Mouse (Mus musculus): ENCODE results near the gene Nisch. TPM values are rescaled to one million over a fixed set of nuclear protein-coding genes. Genes with fewer than 3 reads are reported as not detected.

Gene Nisch
- polyA plus RNA-seq, 1 experiment, result 257 TPM

DNA sequence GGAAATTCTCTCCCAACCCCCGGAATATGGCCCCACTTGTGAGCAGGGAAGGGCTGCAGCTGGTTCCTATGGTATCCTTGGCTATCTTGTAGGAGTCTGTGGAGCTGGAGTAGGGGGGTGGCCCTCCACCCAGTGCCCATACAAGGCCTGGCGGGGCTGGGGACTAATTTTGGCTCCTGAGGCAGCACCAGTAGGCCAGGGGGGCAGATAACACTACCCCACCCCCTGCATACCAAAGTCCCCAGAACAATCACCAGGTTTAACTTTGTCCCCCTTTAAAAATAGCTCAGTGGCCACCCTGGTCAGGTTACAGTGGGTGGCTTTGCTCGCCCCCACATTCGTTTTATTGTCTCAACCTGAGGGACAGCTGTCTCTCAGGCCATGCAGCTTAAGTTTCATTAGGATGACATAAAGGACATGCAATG lies 7.6 kb downstream of the Nisch start:
- TF ChIP-seq POLR2A (IDR thresholded peaks at IDR 0.05; ENCODE audit: low read depth, low read length) (no peak), CTCF (IDR thresholded peaks at IDR 0.05; ENCODE audit: extremely low read depth, insufficient read depth, insufficient read length, insufficient replicate concordance) (no peak)
- Histone ChIP-seq H3K4me3 (ENCODE audit: extremely low read depth, insufficient read depth, insufficient read length) (no peak overlapping the region), H3K36me3 (ENCODE audit: control insufficient read depth, insufficient read depth, low read length) (no peaks in the 10 kb centered on the region), H3K4me1 (ENCODE audit: control insufficient read depth, insufficient read depth, insufficient read length) (peaks cover 2% of the 10 kb centered on the region; the same call in 1 of the 2 replicates), H3K27me3 (ENCODE audit: control insufficient read depth, insufficient read depth, low read length) (no peaks in the 10 kb centered on the region), H3K27ac (ENCODE audit: insufficient read depth, low read length) (no peak overlapping the region)
- 94% methylated on average over 4 of the region's 4 CpGs for WGBS
- no peak for DNase-seq (ENCODE audit: low read depth in 1 of 2, low spot score in 2 of 2)

- DNase-seq (ENCODE audit: low read depth in 1 of 2, low spot score in 2 of 2), result no peak
- peak within 1 kb of the TSS; percentile 4; the same call in 1 of the 2 replicates for H3K27ac ChIP-seq (ENCODE audit: insufficient read depth, low read length)
- no peaks in the 10 kb centered on the region for H3K27me3 ChIP-seq (ENCODE audit: control insufficient read depth, insufficient read depth, low read length)
- TF ChIP-seq POLR2A (IDR thresholded peaks at IDR 0.05; ENCODE audit: low read depth, low read length) (no peak), CTCF (IDR thresholded peaks at IDR 0.05; ENCODE audit: extremely low read depth, insufficient read depth, insufficient read length, insufficient replicate concordance) (no peak)
- H3K4me1 ChIP-seq (ENCODE audit: control insufficient read depth, insufficient read depth, insufficient read length), result peaks cover 2% of the 10 kb centered on the region; the same call in 1 of the 2 replicates
- peak within 1 kb of the TSS; percentile 76; the same call in 1 of the 2 replicates for H3K4me3 ChIP-seq (ENCODE audit: extremely low read depth, insufficient read depth, insufficient read length)
- peaks cover 5% of the 10 kb centered on the region for H3K36me3 ChIP-seq (ENCODE audit: control insufficient read depth, insufficient read depth, low read length)
- WGBS, result 89% methylated on average over 2 of the region's 2 CpGs
Observed at GRCm38 (mm10) chr14:31208084-31208483, 8.7 kb downstream of the Nisch start, which contains the start of gene Tnnc1. Gene Tnnc1 (plus strand): TSS chr14:31208312.

DNA sequence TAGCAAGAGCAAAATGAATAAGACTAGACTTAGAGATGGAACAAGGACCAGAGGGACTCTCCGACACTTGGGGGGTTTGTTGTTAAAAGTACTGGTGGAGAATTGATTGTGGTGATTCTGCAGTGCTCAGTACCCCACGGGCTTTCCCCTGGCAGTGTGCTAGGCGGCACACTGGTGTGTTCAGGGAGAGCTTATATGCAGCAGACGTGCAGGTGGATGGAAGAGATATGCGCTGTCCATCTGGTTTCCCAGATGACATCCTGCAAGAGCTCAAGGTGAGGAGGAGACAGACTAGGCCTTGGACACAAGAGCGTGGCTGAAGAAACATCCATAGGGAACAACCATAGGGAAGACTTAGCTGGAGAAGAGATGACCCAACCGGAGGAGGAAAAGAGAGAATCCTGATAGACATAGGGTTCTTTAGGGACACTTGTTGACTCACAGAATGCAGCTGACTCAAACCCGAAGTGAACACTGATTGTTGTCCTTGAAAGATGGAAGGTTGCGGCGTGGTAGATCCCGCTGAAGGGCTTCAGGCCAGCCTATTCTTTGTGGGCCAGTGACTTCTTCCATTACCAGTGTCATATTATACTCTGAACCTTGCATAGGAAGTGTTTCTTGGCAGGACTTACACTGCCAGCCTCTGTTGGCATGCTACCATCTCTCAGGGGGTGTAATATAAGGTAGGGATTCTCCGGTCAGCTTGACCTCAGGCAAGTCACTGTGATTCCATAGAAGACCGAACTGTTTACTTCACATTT lies 9.5 kb downstream of the Nisch start:
- WGBS, result 73% methylated on average over 13 of the region's 13 CpGs
- peak overlapping the region; percentile 76 for H3K4me3 ChIP-seq (ENCODE audit: extremely low read depth, insufficient read depth, insufficient read length)
- H3K36me3 ChIP-seq (ENCODE audit: control insufficient read depth, insufficient read depth, low read length), result peaks cover 10% of the 10 kb centered on the region
- no peak for TF ChIP-seq POLR2A (IDR thresholded peaks at IDR 0.05; ENCODE audit: low read depth, low read length)
- TF ChIP-seq CTCF (IDR thresholded peaks at IDR 0.05; ENCODE audit: extremely low read depth, insufficient read depth, insufficient read length, insufficient replicate concordance), result no peak
- DNase-seq (ENCODE audit: low read depth in 1 of 2, low spot score in 2 of 2), result no peak
- peak overlapping the region; percentile 4; the same call in 1 of the 2 replicates for H3K27ac ChIP-seq (ENCODE audit: insufficient read depth, low read length)
- H3K4me1 ChIP-seq (ENCODE audit: control insufficient read depth, insufficient read depth, insufficient read length), result peaks cover 2% of the 10 kb centered on the region; the same call in 1 of the 2 replicates
- H3K27me3 ChIP-seq (ENCODE audit: control insufficient read depth, insufficient read depth, low read length), result no peaks in the 10 kb centered on the region

DNA sequence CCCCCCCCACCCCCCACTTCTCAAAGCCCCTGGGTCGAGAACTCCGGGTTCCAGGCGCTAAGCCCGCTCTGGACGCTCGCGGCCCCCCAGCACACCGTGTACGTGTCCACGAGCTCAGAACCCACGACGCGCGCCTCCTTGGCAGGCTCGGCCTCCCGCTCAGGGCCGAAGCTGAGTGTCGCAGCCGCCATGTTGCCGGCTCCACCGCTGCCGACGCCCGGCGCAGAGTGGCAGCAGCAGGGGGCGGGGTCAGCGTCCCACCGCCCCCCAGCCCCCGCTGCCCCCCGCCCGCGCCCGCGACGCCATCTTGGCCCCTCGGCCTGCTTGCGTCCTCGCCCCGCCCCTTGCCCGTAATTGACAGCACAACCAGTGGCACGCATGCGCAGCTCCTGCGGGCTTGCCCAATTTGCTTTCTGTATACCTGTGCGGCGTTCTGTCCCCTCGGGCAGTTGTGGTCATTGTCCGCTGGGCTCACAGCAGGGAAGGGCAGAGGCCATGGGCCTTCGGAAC lies 10.2 kb downstream of the Nisch start:
- H3K36me3 ChIP-seq (ENCODE audit: control insufficient read depth, insufficient read depth, low read length), result peaks cover 15% of the 10 kb centered on the region
- peak overlapping the region; percentile 70 for H3K27ac ChIP-seq (ENCODE audit: insufficient read depth, low read length)
- peak overlapping the region; percentile 83 for H3K4me3 ChIP-seq (ENCODE audit: extremely low read depth, insufficient read depth, insufficient read length)
- DNase-seq (ENCODE audit: low read depth in 1 of 2, low spot score in 2 of 2), result peak; percentile 84 to 95
- no peaks in the 10 kb centered on the region for H3K27me3 ChIP-seq (ENCODE audit: control insufficient read depth, insufficient read depth, low read length)
- peaks cover 2% of the 10 kb centered on the region; the same call in 1 of the 2 replicates for H3K4me1 ChIP-seq (ENCODE audit: control insufficient read depth, insufficient read depth, insufficient read length)
- under 1% methylated on average over 46 of the region's 48 CpGs for WGBS
- peak; percentile 85 for TF ChIP-seq POLR2A (IDR thresholded peaks at IDR 0.05; ENCODE audit: low read depth, low read length)
- TF ChIP-seq CTCF (IDR thresholded peaks at IDR 0.05; ENCODE audit: extremely low read depth, insufficient read depth, insufficient read length, insufficient replicate concordance), result no peak

- WGBS, result 3% methylated on average over 39 of the region's 39 CpGs
- Histone ChIP-seq H3K4me1 (ENCODE audit: control insufficient read depth, insufficient read depth, insufficient read length) (peaks cover 2% of the 10 kb centered on the region; the same call in 1 of the 2 replicates), H3K27me3 (ENCODE audit: control insufficient read depth, insufficient read depth, low read length) (no peaks in the 10 kb centered on the region), H3K36me3 (ENCODE audit: control insufficient read depth, insufficient read depth, low read length) (peaks cover 19% of the 10 kb centered on the region), H3K27ac (ENCODE audit: insufficient read depth, low read length) (peak overlapping the region; percentile 70), H3K4me3 (ENCODE audit: extremely low read depth, insufficient read depth, insufficient read length) (peak overlapping the region; percentile 83)
- peak in 1 of 2 experiments; percentile 16 for DNase-seq (ENCODE audit: low read depth in 1 of 2, low spot score in 2 of 2)
- no peak for TF ChIP-seq CTCF (IDR thresholded peaks at IDR 0.05; ENCODE audit: extremely low read depth, insufficient read depth, insufficient read length, insufficient replicate concordance)
- TF ChIP-seq POLR2A (IDR thresholded peaks at IDR 0.05; ENCODE audit: low read depth, low read length), result no peak
Observed at GRCm38 (mm10) chr14:31205562-31206467, 10.9 kb downstream of the Nisch start.

DNA sequence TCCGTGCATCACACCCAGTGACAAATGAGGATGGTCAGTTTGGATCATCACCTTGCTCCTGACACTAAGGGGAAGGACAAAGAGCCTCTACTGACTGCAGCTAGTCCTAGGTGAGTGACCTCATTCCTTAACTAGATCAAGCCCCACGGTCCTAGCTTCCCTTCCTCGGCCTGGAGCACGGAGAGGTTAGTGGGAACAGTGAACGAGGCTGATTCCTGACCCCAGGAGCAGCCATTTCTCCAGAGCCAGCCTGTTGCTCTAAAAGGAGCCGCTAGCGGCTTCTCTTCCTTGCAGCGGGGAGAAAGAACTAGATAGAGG lies 11.5 kb downstream of the Nisch start:
- H3K27ac ChIP-seq (ENCODE audit: insufficient read depth, low read length), result no peak overlapping the region
- peaks cover 2% of the 10 kb centered on the region; the same call in 1 of the 2 replicates for H3K4me1 ChIP-seq (ENCODE audit: control insufficient read depth, insufficient read depth, insufficient read length)
- H3K4me3 ChIP-seq (ENCODE audit: extremely low read depth, insufficient read depth, insufficient read length), result peak overlapping the region; percentile 83; the same call in 1 of the 2 replicates
- no peak for DNase-seq (ENCODE audit: low read depth in 1 of 2, low spot score in 2 of 2)
- peaks cover 23% of the 10 kb centered on the region for H3K36me3 ChIP-seq (ENCODE audit: control insufficient read depth, insufficient read depth, low read length)
- 34% methylated on average over 8 of the region's 8 CpGs for WGBS
- H3K27me3 ChIP-seq (ENCODE audit: control insufficient read depth, insufficient read depth, low read length), result no peaks in the 10 kb centered on the region
- TF ChIP-seq POLR2A (IDR thresholded peaks at IDR 0.05; ENCODE audit: low read depth, low read length), result no peak
- TF ChIP-seq CTCF (IDR thresholded peaks at IDR 0.05; ENCODE audit: extremely low read depth, insufficient read depth, insufficient read length, insufficient replicate concordance), result no peak
